ENCODE assay signal across 8 mouse cellular contexts in genomic region chr13:46161261-46162024, GRCm38 (mm10).
DNase-seq lines count a peak whose midpoint lies in the region; ATAC-seq and TF ChIP-seq lines count a peak whose summit lies in the region.

No protein-coding gene starts in this region.

- no peak overlapping the region for H3K9ac ChIP-seq in kidney, embryonic 14.5 days (ENCODE audit: low read depth, low read length)
- 0 out of 2 replicates have a peak overlapping the region, but pooled peaks have one; percentile 28 for H3K9ac ChIP-seq in forebrain, embryonic 13.5 days
- H3K9ac ChIP-seq in hindbrain, postnatal 0 days (replicated peaks; ENCODE audit: low read length) = no peak overlapping the region
- no peak overlapping the region for H3K9ac ChIP-seq in neural tube, embryonic 11.5 days (ENCODE audit: low read length)

- peak; percentile 76; the same call in 1 of the 2 replicates for ATAC-seq in kidney, embryonic 14.5 days (ENCODE audit: low FRiP score, low TSS enrichment)
- peak; percentile 70 for ATAC-seq in forebrain, embryonic 13.5 days
- ATAC-seq in hindbrain, postnatal 0 days = peak; percentile 71
- ATAC-seq in neural tube, embryonic 11.5 days (ENCODE audit: insufficient read depth, low FRiP score, low TSS enrichment) = no peak

- no peak overlapping the region for H3K27ac ChIP-seq in kidney, embryonic 14.5 days (ENCODE audit: low read depth, low read length)
- H3K27ac ChIP-seq in forebrain, embryonic 13.5 days = no peak overlapping the region
- H3K27ac ChIP-seq in hindbrain, postnatal 0 days = peak overlapping the region; percentile 36; the same call in 1 of the 2 replicates
- no peak overlapping the region for H3K27ac ChIP-seq in neural tube, embryonic 11.5 days (ENCODE audit: low read depth, low read length)

- intact Hi-C loops in left cerebral cortex, postnatal 10 days (cut with DNase I) = loop anchor here (5.0 kb wide), 2 partner anchors 96 to 194 kb away; partner anchors contain the start of gene Atxn1

- peaks cover 5% of the 10 kb centered on the region; the same call in 1 of the 2 replicates for H3K4me1 ChIP-seq in kidney, embryonic 14.5 days (ENCODE audit: control insufficient read depth, insufficient read depth, low read length)
- peaks cover 13% of the 10 kb centered on the region for H3K4me1 ChIP-seq in forebrain, embryonic 13.5 days
- H3K4me1 ChIP-seq in hindbrain, postnatal 0 days (ENCODE audit: insufficient read depth, low read length) = 0 out of 2 replicates have a peak, but pooled peaks cover 7% of the 10 kb centered on the region
- H3K4me1 ChIP-seq in neural tube, embryonic 11.5 days (ENCODE audit: control insufficient read depth, insufficient read depth, low read length) = 0 out of 2 replicates have a peak, but pooled peaks cover 3% of the 10 kb centered on the region

- H3K9me3 ChIP-seq in kidney, embryonic 14.5 days (ENCODE audit: control insufficient read depth, low read length) = no peaks in the 10 kb centered on the region
- H3K9me3 ChIP-seq in forebrain, embryonic 13.5 days (replicated peaks) = 0 out of 2 replicates have a peak, but pooled peaks cover 5% of the 10 kb centered on the region
- H3K9me3 ChIP-seq in hindbrain, postnatal 0 days (ENCODE audit: low read length) = no peaks in the 10 kb centered on the region
- H3K9me3 ChIP-seq in neural tube, embryonic 11.5 days (ENCODE audit: control insufficient read depth, low read length) = no peaks in the 10 kb centered on the region

- peak overlapping the region; percentile 46 for H3K4me2 ChIP-seq in kidney, embryonic 14.5 days (replicated peaks; ENCODE audit: low read depth, low read length)
- H3K4me2 ChIP-seq in forebrain, embryonic 13.5 days = peak overlapping the region; percentile 55
- H3K4me2 ChIP-seq in hindbrain, postnatal 0 days (ENCODE audit: low read depth, low read length) = peak overlapping the region; percentile 51
- peak overlapping the region; percentile 15 for H3K4me2 ChIP-seq in neural tube, embryonic 11.5 days (ENCODE audit: low read depth)

- H3K36me3 ChIP-seq in kidney, embryonic 14.5 days (ENCODE audit: control insufficient read depth, insufficient read depth, low read length) = no peaks in the 10 kb centered on the region
- H3K36me3 ChIP-seq in forebrain, embryonic 13.5 days (ENCODE audit: poor library complexity, severe bottlenecking) = no peaks in the 10 kb centered on the region
- H3K36me3 ChIP-seq in hindbrain, postnatal 0 days (ENCODE audit: insufficient read depth, low read length) = no peaks in the 10 kb centered on the region
- H3K36me3 ChIP-seq in neural tube, embryonic 11.5 days (ENCODE audit: control insufficient read depth, insufficient read depth, low read length) = no peaks in the 10 kb centered on the region

- DNase-seq in kidney, adult 8-10 months = no peak
- peak; percentile 54 for DNase-seq in NIH3T3 (ENCODE audit: low read depth)
- DNase-seq in hindbrain, postnatal 0 days (ENCODE audit: low spot score) = no peak
- DNase-seq in neural tube, embryonic 11.5 days (ENCODE audit: low spot score) = no peak
- no peak for DNase-seq in left cerebral cortex, postnatal 10 days (ENCODE audit: extremely low spot score in 1 of 2, low spot score in 2 of 2)
- no peak for DNase-seq in layer of hippocampus, adult 9-11 months

- H3K27me3 ChIP-seq in kidney, embryonic 14.5 days (ENCODE audit: control insufficient read depth, insufficient read depth, low read length) = no peaks in the 10 kb centered on the region
- no peaks in the 10 kb centered on the region for H3K27me3 ChIP-seq in forebrain, embryonic 13.5 days
- H3K27me3 ChIP-seq in hindbrain, postnatal 0 days (ENCODE audit: insufficient read depth, low read length) = no peaks in the 10 kb centered on the region
- H3K27me3 ChIP-seq in neural tube, embryonic 11.5 days (ENCODE audit: control insufficient read depth, insufficient read depth, low read length) = no peaks in the 10 kb centered on the region

- no peak for TF ChIP-seq CTCF in hindbrain, postnatal 0 days (IDR thresholded peaks at IDR 0.05; ENCODE audit: low read depth)

- H3K4me3 ChIP-seq in kidney, embryonic 14.5 days (ENCODE audit: low read length) = peak overlapping the region; percentile 24
- H3K4me3 ChIP-seq in forebrain, embryonic 13.5 days = peak overlapping the region; percentile 24
- H3K4me3 ChIP-seq in hindbrain, postnatal 0 days (ENCODE audit: low read length) = peak overlapping the region; percentile 21; the same call in 1 of the 2 replicates
- no peak overlapping the region for H3K4me3 ChIP-seq in neural tube, embryonic 11.5 days (ENCODE audit: low read depth, low read length)

- 26% methylated on average over 13 of the region's 13 CpGs for WGBS in kidney, embryonic 14.5 days
- 33% methylated on average over 13 of the region's 13 CpGs for WGBS in forebrain, embryonic 13.5 days
- WGBS in hindbrain, postnatal 0 days = 26% methylated on average over 13 of the region's 13 CpGs
- WGBS in neural tube, embryonic 11.5 days = 39% methylated on average over 13 of the region's 13 CpGs
